Mouse (Mus musculus) large intestine, adult 2 months (tissue): Measurements from ENCODE around the gene Shroom3. TPM values are rescaled to one million over a fixed set of nuclear protein-coding genes. Genes with fewer than 3 reads are reported as not detected.
A peak's percentile ranks its signal among the peaks of the same experiment; 100 is the strongest.

Experiments used
- DNase-seq: peaks from one replicate; pipeline ENCODE4 v3.0.0-alpha.2; 2012; ENCODE audit warnings: low read depth, low spot score
- WGBS: fragments of 180-500 bp; shearing (Covaris S2); methylation state at CpG from one replicate; pipeline ENCODE4 v1.1.7; 2018; 5-methylcytosine and 5-hydroxymethylcytosine counted together
- polyA plus RNA-seq: library from polyadenylated mRNA; depleted of rRNA; stranded (reverse); fragments of >200 nt; gene quantifications from 2 replicates; pipeline ENCODE4 v1.2.3, GENCODE M21; 2012

Gene Shroom3
- polyA plus RNA-seq, 1 experiment, result 53.2 TPM

DNA sequence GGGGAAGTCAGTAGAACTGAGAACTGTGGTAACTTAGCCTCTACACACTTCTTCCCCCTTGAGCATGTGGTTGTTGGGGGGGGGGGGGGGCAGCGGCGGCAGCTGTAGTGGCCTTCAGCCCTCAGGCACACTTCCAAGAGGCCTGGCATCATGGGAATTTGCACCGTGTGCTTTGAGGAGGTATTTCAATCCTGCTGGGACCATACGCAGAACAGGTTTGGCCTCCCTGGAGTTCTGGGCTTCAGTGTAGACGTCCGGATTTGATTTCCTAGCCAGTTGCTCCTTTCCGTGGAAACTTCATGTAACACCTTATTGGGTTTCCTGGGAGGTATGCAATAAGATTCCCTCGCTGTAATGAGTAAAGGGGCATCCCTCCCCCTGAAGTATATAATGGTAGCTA is 105.8 kb downstream of the Shroom3 start:
- DNase-seq, result no peak
- 65% methylated on average over 8 of the region's 8 CpGs for WGBS

DNA sequence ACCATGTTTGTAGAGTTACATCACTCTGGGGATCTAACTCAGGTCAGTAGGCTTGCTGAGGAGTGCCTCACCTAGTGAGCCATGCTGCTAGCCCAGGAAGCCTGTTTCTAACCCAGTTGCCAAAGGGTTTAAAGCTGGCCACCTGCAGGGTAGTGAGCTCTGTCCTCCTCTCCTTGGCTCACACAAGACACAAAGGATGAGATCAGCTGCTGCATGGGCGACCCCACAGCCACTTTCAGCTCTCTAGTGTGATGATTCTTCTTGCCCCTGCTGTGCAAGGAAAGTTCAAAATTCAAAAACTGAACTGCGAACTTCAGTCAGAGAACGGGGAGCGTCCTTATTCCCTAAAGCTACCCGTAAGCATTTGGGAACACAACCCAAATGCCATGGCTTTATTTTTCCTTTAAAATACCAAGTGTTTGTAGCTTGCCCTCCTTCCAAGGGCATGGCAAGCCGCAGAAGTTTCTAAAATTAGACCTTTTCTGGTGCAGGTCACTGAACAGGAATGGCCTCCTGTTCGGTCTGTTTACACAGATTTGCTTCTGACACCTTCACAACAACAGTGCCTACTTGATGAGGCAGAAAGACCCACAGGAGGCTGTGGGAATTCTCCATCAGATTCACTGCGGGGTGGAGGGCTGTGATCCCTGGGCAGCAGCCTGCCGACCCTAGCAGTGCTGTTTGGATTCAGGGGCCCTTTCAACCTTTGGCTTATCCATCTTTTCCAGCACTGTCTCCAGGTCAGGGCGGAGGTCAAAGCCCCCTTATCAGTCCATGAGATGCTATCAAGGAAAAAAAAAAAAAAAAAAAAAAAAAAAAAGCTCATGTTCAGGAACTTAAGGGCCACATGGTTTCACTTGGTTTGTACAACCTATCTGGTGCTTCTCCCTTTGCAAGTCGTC is 113.1 kb downstream of the Shroom3 start:
- no peak for DNase-seq
- 78% methylated on average over 11 of the region's 11 CpGs for WGBS

DNA sequence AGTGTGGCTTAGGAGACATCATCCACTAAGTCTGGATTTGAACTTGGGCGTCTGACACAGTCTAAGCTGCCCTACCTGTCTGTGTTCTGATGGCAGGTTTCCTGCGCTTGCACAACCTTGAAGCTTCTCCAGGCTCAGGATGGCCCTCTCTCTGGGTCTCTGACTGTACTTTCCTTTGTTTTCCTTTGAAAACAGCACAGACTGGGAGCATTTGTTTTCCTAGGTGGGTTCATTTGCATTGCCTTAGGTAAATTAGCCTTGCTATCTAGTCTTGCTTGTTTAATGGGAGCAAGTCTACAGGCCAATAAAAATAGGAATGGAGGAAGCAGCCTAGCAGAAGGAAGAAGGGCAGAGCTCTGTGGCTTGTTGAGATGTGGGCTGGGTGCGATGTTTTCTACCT is 114.7 kb downstream of the Shroom3 start:
- no peak for DNase-seq
- WGBS, result 42% methylated on average over 3 of the region's 3 CpGs

DNA sequence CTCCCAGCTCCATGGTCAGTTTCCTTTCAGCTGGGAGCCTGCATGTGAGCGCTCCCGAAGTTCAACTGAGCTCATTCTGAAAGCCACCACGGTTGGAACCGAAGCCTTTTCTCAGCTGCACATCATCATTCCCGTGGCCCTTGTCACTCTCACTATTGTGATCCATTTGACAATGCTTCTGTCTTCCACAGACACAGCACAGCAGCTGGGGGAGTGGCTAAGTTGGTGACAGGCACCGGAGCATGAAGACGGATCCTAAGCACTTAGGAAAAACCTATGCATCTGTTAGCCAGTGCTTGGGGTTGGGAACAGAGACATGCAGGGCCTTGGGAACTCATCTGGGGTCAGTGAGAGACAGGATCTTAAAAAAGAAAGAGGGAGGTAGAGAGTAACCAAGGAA is 121.1 kb downstream of the Shroom3 start:
- no peak for DNase-seq
- 67% methylated on average over 7 of the region's 7 CpGs for WGBS

DNA sequence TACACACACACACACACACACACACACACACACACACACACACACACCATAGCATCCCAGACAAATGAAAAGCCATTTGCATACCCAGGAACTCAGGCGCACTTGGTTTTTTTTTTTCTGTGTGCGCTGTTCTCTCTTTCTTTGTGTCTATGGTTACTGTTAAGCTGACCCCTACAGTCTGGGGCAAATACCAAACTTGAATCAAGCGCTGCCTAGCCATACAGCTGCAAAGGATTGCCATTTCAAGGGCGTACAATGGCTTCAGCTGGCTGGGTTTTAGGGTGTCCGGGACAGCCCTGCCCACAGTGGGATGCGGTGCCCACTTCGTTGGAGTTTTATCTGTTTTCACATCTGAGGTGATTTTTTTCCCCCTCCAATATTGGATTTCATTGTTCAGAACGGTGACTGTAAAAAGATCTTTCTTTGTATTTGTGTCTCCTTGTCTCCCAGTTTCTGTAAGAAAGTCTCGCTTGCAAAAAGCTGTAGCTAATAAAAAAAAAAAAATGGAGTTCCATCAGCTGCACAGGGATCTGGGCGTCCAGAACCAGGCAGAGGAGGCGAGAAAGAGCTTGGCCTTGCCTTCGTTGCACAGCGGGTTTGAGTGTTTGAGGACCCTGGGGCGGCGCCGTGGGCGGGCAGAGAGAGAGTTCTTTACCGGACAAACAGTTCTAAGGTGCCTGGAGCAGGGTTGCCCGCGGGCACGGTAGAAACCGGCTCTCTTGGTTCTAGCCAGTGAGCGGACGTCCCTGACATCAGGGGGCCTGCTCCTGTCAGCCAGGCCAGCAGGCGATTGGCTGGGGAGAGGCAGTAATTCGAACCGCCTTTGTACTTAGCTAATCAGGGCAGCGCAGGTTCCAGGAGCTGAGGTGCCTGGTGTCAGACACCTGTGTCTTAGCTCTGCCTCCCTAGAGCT is 125.5 kb downstream of the Shroom3 start:
- peak; percentile 88 for DNase-seq

DNA sequence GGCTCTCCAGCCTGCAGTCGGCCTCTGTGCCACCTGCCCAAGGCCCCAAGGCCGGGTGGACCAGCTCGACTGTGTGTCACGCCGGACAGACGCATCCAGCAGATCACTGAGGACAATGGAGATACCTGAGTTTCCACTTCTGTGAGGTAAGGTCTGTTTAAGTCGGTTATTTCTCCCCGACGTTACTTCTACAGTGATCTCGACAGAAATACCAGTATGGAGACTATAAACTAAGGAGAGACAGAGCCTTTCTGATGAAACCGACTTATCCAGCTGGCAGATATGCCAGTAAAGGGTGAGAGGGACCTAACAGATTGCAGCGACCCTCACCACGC is 126.1 kb downstream of the Shroom3 start:
- 29% methylated on average over 13 of the region's 13 CpGs for WGBS
- no peak for DNase-seq

More for the DNA sequence above, 125.5 kb downstream of the Shroom3 start:
- 24% methylated on average over 28 of the region's 28 CpGs for WGBS

DNA sequence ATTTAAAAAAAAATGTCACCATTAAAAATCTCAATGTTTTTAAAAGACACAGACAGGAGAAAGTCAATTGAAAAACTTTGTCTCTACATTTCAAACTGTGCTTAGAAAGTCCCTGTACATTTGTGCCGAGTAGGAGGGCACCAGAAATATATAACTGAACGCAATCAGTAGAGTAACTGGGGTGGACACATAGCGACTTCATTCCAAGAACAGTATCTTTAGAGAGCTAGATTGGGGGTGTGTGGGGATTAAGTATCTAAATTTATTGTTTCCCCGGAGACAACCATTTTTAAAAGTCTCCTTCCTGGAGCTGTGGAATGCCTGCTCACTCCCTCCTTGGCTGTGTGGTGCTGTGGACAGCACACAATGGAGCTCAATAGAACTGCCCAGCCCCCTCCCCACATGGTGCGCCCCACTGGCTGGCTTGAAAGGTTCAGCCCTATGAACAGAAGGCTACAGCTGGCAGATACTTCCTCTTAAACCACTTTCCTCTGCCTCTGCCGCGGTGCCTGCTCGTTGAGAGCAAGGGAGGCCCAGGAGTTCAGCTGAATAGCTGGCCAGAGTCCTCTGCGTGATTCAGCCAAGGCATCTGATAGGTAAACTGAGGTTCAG is 127.8 kb downstream of the Shroom3 start:
- DNase-seq, result no peak
- 14% methylated on average over 9 of the region's 9 CpGs for WGBS

DNA sequence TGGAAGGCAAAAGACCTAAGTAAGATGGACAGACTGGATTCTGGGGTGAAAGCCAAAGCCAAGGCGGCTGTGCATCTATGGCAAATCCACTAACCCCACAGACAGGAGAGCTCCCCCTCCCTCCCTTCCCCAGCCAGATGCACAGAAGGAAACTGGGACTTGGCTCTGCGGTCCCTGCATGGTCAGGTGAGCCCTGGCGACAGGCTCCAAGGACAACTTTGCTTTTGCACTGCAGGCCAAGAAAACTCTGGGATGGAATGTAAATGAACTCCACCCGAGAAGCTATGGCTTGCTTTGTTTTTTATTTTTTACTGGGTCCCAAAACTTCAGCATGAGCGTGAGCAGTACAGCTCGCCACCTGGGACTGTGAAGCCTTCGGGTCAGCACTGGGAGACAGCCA is 128.5 kb downstream of the Shroom3 start:
- WGBS, result 25% methylated on average over 7 of the region's 7 CpGs
- DNase-seq, result no peak

DNA sequence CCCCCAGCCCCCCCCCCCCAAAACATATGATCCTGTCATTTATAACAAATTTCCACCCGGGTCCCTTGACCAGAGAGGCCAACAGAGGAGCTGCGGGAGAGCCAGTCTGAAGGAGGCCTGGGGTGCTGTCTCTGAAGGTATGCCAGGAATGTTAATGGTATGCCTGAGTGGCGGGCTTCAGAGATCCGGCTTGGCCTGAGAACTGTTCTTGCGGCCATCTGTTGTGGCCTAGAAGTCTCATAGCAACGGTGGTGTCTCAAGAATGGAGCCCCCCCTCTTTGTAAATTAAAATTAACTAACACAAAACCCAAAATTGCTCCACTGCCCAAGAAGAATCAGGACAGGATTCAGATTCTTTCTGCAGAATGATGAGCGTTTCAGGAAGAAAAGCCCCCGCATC is 129.7 kb downstream of the Shroom3 start:
- DNase-seq, result no peak
- 31% methylated on average over 8 of the region's 8 CpGs for WGBS

DNA sequence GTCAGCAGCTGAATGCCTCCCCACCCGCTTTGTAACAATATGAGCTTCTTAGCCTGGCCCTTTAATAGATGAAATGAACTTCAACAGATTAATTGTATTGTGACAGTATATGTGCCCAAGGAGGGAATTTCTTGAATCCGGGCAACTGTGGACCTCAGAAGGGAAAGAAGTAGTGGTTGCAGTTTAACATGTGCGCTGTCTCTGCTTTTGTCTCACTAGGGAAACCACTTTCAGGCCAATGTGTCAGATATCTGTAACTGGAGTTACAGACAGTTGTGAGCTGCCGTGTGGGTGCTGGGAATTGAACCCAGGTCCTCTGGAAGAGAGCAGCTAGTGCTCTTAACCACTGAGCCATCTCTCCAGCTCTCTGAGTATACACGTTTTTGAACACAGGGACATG is 130.3 kb downstream of the Shroom3 start:
- 82% methylated on average over 5 of the region's 5 CpGs for WGBS
- no peak for DNase-seq

DNA sequence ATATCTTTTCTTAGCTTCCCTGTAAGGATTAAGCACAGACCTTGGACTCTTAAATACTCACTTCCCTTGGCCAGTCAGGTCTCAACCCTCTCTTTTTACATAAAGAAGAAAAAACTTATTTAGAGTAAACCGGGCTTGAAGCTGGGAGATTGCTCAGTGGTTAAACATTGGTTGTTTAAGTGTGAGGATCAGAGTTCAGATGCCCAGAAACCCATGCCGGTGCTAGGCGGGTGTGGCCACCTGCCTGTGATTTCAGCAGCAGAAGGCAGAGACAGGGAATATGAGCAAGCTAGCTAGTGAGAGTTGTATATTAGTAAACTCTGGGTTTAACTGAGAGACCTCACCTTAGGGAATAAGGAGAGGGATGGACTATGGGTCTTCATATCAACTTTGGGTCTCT is 131.4 kb downstream of the Shroom3 start:
- WGBS, result 39% methylated on average over 3 of the region's 3 CpGs
- DNase-seq, result no peak

DNA sequence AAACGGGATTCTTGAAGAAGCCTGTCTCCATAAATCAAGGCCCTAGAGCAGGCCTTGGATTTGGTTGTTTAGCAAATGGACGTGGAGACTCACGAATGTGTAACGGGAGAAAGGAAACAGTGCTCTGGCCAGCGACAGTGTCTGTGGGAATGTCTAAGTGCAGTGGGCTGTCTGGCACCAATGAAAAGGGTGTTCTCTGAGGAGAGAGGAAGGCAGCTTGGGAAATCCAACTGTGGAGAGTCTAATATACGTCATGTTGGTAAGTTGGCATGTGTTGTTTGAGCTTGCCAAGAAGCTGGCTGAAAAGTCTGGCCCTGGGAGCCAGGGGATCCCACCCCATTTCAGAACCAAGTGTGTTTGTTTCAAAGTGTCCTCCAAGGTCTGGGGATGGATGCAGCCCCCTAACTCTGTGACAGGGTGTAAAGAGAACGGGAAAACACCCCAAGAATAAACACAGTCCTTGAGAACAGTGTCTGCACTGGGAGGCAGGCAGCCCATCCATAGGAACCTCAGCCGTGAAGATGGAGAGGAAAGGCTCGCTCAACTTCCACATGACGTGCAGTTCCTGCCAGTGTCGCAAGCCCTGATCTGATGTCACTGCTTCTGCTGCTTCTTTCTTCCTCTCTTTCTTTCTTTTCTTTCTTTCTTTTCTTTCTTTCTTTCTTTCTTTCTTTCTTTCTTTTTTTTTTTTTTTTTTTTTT is 134.0 kb downstream of the Shroom3 start:
- DNase-seq, result no peak
- 73% methylated on average over 11 of the region's 11 CpGs for WGBS

DNA sequence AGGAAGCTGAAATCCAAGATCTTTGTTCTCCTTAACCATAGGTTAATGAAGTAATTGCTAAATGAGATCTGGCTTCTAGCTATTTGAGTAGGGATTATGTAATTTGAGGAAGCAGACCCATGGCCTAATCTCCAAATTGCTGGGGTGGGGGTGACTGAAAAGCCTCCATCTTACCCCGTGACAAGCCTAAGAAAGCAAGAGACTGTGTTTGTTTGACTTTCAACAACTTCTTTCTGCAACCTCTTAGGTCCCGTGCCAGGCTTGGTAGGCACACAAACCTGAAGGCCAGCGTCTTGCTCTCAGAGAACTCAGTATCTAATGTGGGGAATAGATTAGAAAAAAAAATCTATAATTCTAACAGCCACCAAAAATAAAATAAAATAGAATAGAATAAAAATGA is 138.1 kb downstream of the Shroom3 start:
- 78% methylated on average over 3 of the region's 3 CpGs for WGBS

DNA sequence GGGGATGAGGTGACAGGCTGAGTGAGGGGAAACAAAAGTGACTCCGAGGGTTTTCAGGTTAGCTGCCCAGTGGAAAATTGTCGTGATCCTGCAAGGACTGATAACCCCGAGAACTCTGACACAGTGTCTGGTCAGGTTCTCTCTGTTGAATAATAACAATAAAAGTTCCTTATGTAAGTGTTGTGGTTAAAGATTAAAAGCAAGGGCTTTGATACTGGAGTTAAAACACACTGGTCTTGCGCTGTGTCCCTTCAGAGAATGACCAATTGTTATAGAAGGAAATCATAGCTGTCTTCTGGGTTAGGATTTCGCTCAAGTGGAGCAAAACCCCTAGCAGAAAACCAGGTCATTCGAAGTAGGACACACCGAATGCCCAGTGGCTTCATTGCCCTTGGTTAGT is 140.3 kb downstream of the Shroom3 start:
- no peak for DNase-seq

More for the DNA sequence above, 138.1 kb downstream of the Shroom3 start:
- DNase-seq, result no peak

DNA sequence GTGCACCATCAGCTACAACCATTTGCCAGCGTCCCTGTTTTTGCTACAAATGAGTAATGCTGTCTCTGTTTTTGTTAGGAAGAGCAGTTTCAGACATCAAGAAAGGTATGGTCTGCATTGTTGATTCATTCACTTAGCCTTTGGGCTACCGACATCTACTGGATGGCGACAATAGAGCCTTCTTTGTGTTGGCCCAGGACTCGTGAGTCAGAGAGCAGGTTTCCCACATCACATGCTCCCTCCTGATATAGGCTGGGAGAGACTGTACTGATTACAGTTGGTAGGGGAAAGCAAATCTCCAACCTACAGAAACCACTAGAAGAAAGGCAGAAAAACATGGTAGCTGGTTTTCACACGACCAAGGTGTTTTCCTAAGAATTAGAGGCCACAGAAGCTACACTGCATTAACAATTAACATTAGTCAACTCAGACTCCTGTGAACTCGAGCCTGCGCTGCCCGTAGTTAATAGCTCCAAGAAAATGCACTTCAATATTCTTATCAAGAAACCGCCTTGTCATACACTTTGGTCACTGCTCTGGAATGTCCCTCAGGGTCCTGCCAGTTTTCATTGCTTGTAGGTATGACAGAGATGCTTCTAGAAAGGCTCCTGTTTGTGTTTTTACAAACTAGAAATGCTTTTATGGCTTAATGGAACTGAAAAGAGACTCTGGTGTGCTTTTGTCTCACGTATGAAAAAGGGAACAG is 141.2 kb downstream of the Shroom3 start:
- WGBS, result 36% methylated on average over 10 of the region's 10 CpGs
- no peak for DNase-seq

More for the DNA sequence above, 140.3 kb downstream of the Shroom3 start:
- WGBS, result 40% methylated on average over 7 of the region's 7 CpGs

DNA sequence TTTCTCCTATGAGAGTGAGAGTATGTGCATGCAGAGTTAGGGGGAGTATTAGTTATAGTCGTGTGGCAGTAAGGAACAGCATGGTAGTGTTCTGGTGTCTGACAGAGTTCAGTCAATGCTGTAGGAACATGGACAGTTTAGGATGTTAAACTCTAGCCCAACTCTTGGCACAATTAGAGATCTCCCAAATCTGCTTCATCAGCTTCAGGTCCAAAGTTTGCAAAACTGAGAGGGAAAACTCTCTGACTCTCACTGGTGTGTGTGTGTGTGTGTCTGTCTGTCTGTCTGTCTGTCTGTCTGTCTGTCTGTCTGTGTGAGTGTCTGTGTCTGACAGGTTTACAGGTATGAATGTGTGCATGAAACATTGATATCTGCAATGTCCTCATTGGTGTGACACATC is 147.2 kb downstream of the Shroom3 start:
- no peak for DNase-seq
- 68% methylated on average over 1 of the region's 1 CpGs for WGBS

DNA sequence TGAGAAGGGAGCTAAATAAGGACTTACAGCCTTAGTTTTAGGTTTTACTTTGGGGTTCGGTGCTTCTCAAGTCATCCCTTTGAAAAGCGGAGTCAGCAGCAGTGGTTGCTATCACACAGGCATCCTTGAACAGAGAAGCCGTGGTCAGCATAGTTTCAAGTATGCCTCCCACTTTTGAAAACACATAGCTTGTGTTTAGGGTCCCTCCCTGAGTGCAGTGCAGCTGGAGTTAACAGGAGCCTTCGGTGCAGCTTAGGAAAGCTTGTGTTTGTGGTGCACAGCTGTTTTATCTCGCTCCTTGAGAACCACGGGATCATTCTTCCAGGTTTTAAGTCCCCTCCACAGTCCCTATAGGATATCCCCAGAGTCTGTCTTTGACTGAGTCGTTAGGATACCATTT is 151.3 kb downstream of the Shroom3 start:
- no peak for DNase-seq
- 72% methylated on average over 7 of the region's 7 CpGs for WGBS

DNA sequence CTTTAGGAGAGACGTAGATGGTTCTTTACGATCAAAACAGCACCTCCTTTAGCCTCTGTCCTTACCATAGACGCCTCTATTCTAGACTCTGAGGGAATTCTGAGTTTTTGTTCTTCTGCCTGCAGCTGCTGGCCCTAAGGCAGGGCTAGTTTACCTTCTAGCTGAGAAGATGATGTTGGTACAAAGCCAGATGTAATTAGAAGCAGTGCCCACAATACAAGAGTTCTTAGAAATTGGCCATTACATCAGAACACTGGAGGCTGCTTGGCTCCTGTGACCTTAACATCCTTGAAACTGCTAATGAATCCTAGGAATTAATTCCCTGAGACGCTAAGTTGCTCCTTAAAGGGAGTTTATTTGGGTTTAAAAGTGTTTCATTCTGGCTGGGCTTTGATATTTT is 154.1 kb downstream of the Shroom3 start:
- WGBS, result 33% methylated on average over 4 of the region's 4 CpGs
- no peak for DNase-seq

DNA sequence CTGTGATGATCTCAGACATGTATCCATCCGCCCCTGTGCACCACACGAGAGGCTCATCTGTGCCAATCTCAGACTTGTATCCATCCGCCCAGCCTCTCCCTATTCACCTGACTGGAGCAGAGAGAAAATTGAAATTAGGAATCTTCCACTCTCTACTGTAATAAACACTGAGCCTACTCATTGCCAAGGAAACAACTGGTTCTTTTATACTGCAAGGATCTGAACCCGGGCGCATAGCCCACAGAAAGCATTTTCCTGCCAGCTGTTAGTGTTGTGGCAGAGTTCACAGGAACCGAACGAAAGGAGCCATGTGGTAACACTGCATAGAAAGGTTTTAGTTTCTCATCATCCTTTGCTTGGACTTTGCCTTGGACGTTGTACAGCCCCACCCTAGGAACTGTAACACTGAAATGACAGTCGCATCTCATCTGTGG is 155.1 kb downstream of the Shroom3 start:
- WGBS, result 24% methylated on average over 9 of the region's 9 CpGs
- no peak for DNase-seq
